Mouse (Mus musculus): ENCODE results near the gene Tmem206. TPM values are rescaled to one million over a fixed set of nuclear protein-coding genes. Genes with fewer than 3 reads are reported as not detected.

Gene Tmem206
- polyA plus RNA-seq, 1 experiment: 3.3 TPM

DNA sequence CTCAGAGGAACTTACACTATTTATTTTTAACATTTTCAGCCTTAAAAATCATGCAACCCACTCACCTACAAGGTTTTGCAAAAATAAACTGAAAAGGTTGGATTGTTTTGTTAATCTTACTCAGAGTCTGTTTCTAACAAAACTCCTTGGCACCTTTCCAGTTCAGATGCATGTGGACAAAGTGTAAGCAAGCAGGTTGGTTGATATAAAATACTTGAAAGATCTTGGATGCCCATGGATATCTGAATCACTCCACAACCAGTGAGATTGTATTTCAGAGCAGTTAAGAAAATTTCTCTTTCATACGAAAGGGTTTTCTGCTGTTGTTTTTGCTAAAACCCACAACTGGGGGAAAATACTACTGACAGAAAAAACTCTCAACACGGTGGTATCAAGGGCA, 68.4 kb downstream of the Tmem206 start:
- no peak for DNase-seq (ENCODE audit: low read depth, low spot score)
- 7% methylated on average over 2 of the region's 2 CpGs for WGBS

DNA sequence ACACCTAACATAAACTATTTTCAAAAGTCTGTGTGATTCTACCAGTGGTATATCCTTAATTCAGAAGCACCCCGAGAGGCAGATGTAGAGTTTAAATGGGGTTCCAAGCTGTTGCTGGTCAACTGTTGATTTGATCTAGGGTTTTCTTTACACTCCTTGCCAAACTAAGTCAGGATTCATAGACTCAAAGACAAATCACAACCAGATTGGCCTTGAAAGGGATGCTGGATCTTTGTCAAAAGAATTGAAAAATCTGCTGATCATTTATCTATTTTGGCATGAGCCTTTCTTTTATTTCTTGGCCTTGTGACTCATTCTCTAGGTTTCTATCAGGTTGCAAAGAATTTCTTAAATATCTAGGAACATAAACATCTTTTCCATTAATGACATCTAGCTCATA, 69.5 kb downstream of the Tmem206 start:
- DNase-seq (ENCODE audit: low read depth, low spot score): no peak

DNA sequence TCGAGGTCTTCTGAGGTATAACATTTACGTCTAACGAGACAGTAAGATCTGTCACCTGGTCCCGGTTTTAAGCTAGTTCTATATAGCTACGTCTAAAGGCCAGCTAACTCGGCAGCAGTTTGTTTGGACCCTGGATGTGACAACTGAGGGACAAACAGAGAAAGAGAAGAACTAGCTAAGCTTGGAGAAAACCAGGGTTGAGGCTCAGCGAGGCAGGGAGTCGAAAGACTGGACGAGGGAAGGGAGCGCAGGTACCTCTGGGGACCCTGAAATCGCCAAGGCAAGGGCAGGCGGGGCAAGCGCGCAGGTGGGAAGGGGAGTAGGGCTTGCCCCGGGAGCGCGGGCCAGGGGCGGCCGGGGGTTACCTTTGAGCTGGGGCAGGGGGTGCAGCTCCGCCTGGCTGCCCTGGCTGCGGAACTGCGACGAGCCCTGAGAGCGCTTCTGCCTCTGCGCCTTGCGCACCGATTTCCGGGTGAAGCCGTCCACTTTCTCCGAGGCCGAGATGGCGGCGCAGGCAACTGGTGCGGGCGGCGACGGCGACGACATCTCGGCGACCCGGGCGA, 70.2 kb downstream of the Tmem206 start:
- no peak for DNase-seq (ENCODE audit: low read depth, low spot score)
- under 1% methylated on average over 43 of the region's 43 CpGs for WGBS

More for the DNA sequence above, 69.5 kb downstream of the Tmem206 start:
- 5% methylated on average over 1 of the region's 1 CpGs for WGBS

DNA sequence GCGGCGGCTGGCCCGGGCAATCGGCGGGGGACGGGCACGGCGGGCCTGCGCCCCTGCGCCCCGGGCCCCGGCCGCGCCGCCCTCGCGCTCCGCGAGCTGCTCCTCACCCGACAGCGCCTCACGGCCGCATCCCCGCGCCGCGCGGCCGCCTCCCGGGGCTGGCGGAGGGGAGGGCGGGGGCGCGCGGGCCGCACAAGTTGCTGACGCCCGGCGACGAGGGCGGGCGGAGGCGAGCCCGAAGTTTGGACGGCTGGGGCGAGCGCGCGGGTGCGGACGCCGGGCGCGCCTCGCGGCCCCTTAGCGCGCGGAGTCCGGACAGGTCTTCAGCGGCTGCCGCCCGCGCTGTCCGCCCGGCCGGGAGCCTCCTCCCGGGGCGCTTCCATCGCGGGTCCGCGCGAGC, 70.7 kb downstream of the Tmem206 start:
- no peak for DNase-seq (ENCODE audit: low read depth, low spot score)
- WGBS: under 1% methylated on average over 65 of the region's 74 CpGs

DNA sequence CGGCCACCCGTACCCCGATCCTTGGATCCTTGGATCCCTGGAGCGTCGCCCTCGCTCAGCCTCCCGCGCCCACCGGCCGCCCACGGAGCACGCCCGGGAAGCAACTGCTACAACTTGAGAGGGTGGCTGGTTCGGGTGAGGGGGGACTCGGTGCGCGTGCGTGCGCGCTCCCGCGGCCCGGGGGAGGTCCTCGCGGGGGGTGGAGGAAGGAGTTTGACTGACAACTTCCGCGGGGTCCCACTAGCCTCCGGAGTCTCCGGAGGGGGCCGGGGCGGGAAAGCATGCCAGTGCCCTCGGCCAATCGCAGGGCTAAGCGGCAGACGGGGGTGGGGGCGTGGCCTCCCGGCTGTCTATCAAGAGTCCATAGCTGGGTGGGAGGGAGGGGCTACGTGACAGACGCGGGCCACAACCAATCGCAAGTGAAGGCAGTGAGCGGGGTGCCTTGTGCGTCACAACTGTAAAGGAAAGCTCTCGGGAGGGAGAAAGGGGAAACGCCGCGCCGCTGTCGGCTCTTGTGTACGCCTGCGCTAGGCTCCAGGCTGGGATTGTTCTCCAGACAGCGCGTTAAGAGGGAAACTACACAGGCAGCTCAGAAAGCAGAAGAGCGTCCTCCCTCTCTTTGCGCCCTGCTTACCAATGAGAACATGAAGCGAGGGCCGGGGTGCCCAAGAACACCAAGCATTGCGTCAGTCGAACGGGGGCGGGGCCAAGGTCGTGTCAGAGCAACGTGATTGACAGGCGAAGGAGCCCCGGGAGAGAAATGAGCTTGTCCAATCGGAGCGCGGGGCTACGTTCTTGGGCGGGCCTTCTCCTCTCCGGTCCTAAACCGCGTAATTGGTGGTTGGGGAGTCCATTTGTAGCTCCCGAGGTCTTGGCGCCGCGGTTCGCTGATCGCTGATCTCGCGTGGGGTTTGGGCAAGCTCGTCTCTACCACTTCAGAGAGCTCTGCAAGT, 71.5 kb downstream of the Tmem206 start:
- 1% methylated on average over 82 of the region's 82 CpGs for WGBS
- DNase-seq (ENCODE audit: low read depth, low spot score): peak; percentile 99

Other genes with a start within 250 kb of the Tmem206 start
- gene Batf3, start 228.1 kb upstream of the Tmem206 start, polyA plus RNA-seq (2012; rRNA removed): 6.5 and 7.5 TPM in 2 replicates
- gene Fam71a, start 161.1 kb upstream of the Tmem206 start, polyA plus RNA-seq (2012; rRNA removed): not detected in 2 replicates
- gene Atf3, start 107.9 kb upstream of the Tmem206 start, polyA plus RNA-seq (2012; rRNA removed): 13.5 and 35.4 TPM in 2 replicates
- 40.5 and 48.2 TPM in 2 replicates for gene Nenf, start 7.7 kb upstream of the Tmem206 start, polyA plus RNA-seq (2012; rRNA removed)
- gene Ppp2r5a, start 77.4 kb downstream of the Tmem206 start, polyA plus RNA-seq (2012; rRNA removed): 44.2 and 48.3 TPM in 2 replicates
- 2.6 and 4.1 TPM in 2 replicates for gene Dtl, start 249.6 kb downstream of the Tmem206 start, polyA plus RNA-seq (2012; rRNA removed)
- gene Ints7, start 249.7 kb downstream of the Tmem206 start, polyA plus RNA-seq (2012; rRNA removed): 16.0 and 19.2 TPM in 2 replicates